Comparison of ENCODE assay signal across 9 mouse cellular contexts in genomic region chr19:4854552-4855469, GRCm38 (mm10). TPM values are rescaled to one million over a fixed set of nuclear protein-coding genes. Genes with fewer than 3 reads are reported as not detected.
A peak's percentile ranks its signal among the peaks of the same experiment; 100 is the strongest.
DNase-seq lines count a peak whose midpoint lies in the region; ATAC-seq and TF ChIP-seq lines count a peak whose summit lies in the region.
"Had no signal": no experiment of that assay in that cellular context is flagged by ENCODE, and none has a peak within 500 bp of the region (broad histone marks: within the 10 kb centered on the region; RNA-seq: fewer than 3 reads in every experiment).

Ctsf (plus strand) TSS chr19:4855130.

- H3K4me1 ChIP-seq in ES-E14 (ENCODE audit: control insufficient read depth in 2 of 2, insufficient read depth in 2 of 2, low read length in 2 of 2, poor library complexity in 1 of 2) = peaks cover 7% of the 10 kb centered on the region in 2 experiments
- H3K4me1 ChIP-seq in forebrain, embryonic 16.5 days (replicated peaks; ENCODE audit: control insufficient read depth, insufficient read depth, low read length) = peaks cover 8% of the 10 kb centered on the region
- peaks cover 54% of the 10 kb centered on the region for H3K4me1 ChIP-seq in liver, embryonic 13.5 days (replicated peaks)
- peaks cover 16% of the 10 kb centered on the region; the same call in 1 of the 2 replicates for H3K4me1 ChIP-seq in neural tube, embryonic 12.5 days
- H3K4me1 ChIP-seq in stomach, embryonic 16.5 days (ENCODE audit: control insufficient read depth, insufficient read depth, low read length) = peaks cover 9% of the 10 kb centered on the region; the same call in 1 of the 2 replicates

- peak within 1 kb of the TSS; percentile 100 for H3K4me2 ChIP-seq in forebrain, embryonic 16.5 days (ENCODE audit: low read length)
- peak within 1 kb of the TSS; percentile 90 for H3K4me2 ChIP-seq in liver, embryonic 13.5 days
- peak within 1 kb of the TSS; percentile 99 for H3K4me2 ChIP-seq in neural tube, embryonic 12.5 days (replicated peaks)
- peak within 1 kb of the TSS; percentile 91 for H3K4me2 ChIP-seq in stomach, embryonic 16.5 days (ENCODE audit: low read depth, low read length)

- H3K36me3 ChIP-seq in ES-E14 (ENCODE audit: control insufficient read depth, insufficient read depth, low read length, poor library complexity, severe bottlenecking) = no peaks in the 10 kb centered on the region
- no peaks in the 10 kb centered on the region for H3K36me3 ChIP-seq in forebrain, embryonic 16.5 days (ENCODE audit: control insufficient read depth, insufficient read depth)
- no peaks in the 10 kb centered on the region for H3K36me3 ChIP-seq in liver, embryonic 13.5 days
- no peaks in the 10 kb centered on the region for H3K36me3 ChIP-seq in neural tube, embryonic 12.5 days
- H3K36me3 ChIP-seq in stomach, embryonic 16.5 days (ENCODE audit: control insufficient read depth, insufficient read depth, low read length) = no peaks in the 10 kb centered on the region
- H3K36me3 ChIP-seq: G1E had no signal

- WGBS in forebrain, embryonic 16.5 days = 4% methylated on average over 44 of the region's 45 CpGs
- 4% methylated on average over 45 of the region's 45 CpGs for WGBS in liver, embryonic 13.5 days (ENCODE audit: insufficient replicate concordance)
- WGBS in neural tube, embryonic 12.5 days = 4% methylated on average over 45 of the region's 45 CpGs
- WGBS in stomach, embryonic 16.5 days = 2% methylated on average over 45 of the region's 45 CpGs

- peak; percentile 88 for ATAC-seq in forebrain, embryonic 16.5 days
- ATAC-seq in liver, embryonic 13.5 days (ENCODE audit: low read depth) = peak; percentile 9; the same call in 1 of the 2 replicates
- ATAC-seq in neural tube, embryonic 12.5 days (ENCODE audit: low FRiP score, low read depth) = peak; percentile 79
- peak; percentile 91 for ATAC-seq in stomach, embryonic 16.5 days (ENCODE audit: insufficient read depth, low FRiP score)

- H3K4me3 ChIP-seq in ES-E14 (ENCODE audit: insufficient read depth in 1 of 2, low read depth in 1 of 2, low read length in 2 of 2, poor library complexity in 1 of 2, severe bottlenecking in 1 of 2) = peak within 1 kb of the TSS; percentile 67 to 73
- peak within 1 kb of the TSS; percentile 74 for H3K4me3 ChIP-seq in forebrain, embryonic 16.5 days (replicated peaks; ENCODE audit: low read length)
- peak within 1 kb of the TSS; percentile 66 for H3K4me3 ChIP-seq in liver, embryonic 13.5 days (replicated peaks)
- peak within 1 kb of the TSS; percentile 52 for H3K4me3 ChIP-seq in neural tube, embryonic 12.5 days
- peak within 1 kb of the TSS; percentile 56 for H3K4me3 ChIP-seq in stomach, embryonic 16.5 days (replicated peaks; ENCODE audit: low read length)

- intact Hi-C loops in heart, postnatal 10 days (cut with DNase I) = no loop called here

- no peak for DNase-seq in ES-E14 (ENCODE audit: low read depth, low spot score)
- DNase-seq in cerebellum, adult 8-10 months = peak; percentile 90
- peak; percentile 90 to 93 for DNase-seq in heart, postnatal 10 days
- DNase-seq in kidney, postnatal 4 days = peak; percentile 85 to 91
- peak; percentile 43 for DNase-seq in liver, embryonic 13.5 days

- H3K9ac ChIP-seq in ES-E14 (ENCODE audit: insufficient read depth, low read depth, low read length, poor library complexity, severe bottlenecking) = peak within 1 kb of the TSS; percentile 64
- peak within 1 kb of the TSS; percentile 78 for H3K9ac ChIP-seq in forebrain, embryonic 16.5 days (replicated peaks; ENCODE audit: low read depth, low read length)
- H3K9ac ChIP-seq in liver, embryonic 13.5 days = peak within 1 kb of the TSS; percentile 78
- peak within 1 kb of the TSS; percentile 74 for H3K9ac ChIP-seq in neural tube, embryonic 12.5 days
- H3K9ac ChIP-seq in stomach, embryonic 16.5 days (ENCODE audit: low read length) = peak within 1 kb of the TSS; percentile 73

- no peaks in the 10 kb centered on the region for H3K27me3 ChIP-seq in forebrain, embryonic 16.5 days (replicated peaks; ENCODE audit: control insufficient read depth, insufficient read depth, low read length)
- H3K27me3 ChIP-seq in liver, embryonic 13.5 days = peaks cover 69% of the 10 kb centered on the region
- 0 out of 2 replicates have a peak, but pooled peaks cover 3% of the 10 kb centered on the region for H3K27me3 ChIP-seq in neural tube, embryonic 12.5 days (replicated peaks)
- H3K27me3 ChIP-seq in stomach, embryonic 16.5 days (ENCODE audit: control insufficient read depth, insufficient read depth, low read length) = no peaks in the 10 kb centered on the region; the same call in 1 of the 2 replicates

- in situ Hi-C loops in ES-E14 (cut with MboI; ENCODE audit: low sequenced_read_pairs in 2 of 2, unreplicated experiment in 2 of 2) = no loop called here

- no peaks in the 10 kb centered on the region for H3K9me3 ChIP-seq in ES-E14 (ENCODE audit: control insufficient read depth, insufficient read depth, low read depth, low read length)
- no peaks in the 10 kb centered on the region for H3K9me3 ChIP-seq in forebrain, embryonic 16.5 days (ENCODE audit: control insufficient read depth, low read length)
- H3K9me3 ChIP-seq in liver, embryonic 13.5 days (replicated peaks) = no peaks in the 10 kb centered on the region
- no peaks in the 10 kb centered on the region for H3K9me3 ChIP-seq in neural tube, embryonic 12.5 days
- H3K9me3 ChIP-seq in stomach, embryonic 16.5 days (replicated peaks; ENCODE audit: control insufficient read depth, low read length) = no peaks in the 10 kb centered on the region
- H3K9me3 ChIP-seq: G1E had no signal

- no peak within 1 kb of the TSS for H3K27ac ChIP-seq in ES-E14 (ENCODE audit: insufficient read depth, low read depth, low read length, poor library complexity, severe bottlenecking)
- no peak within 1 kb of the TSS for H3K27ac ChIP-seq in forebrain, embryonic 16.5 days (ENCODE audit: low read length)
- H3K27ac ChIP-seq in liver, embryonic 13.5 days = peak within 1 kb of the TSS; percentile 59
- H3K27ac ChIP-seq in neural tube, embryonic 12.5 days = peak within 1 kb of the TSS; percentile 53; the same call in 1 of the 2 replicates
- H3K27ac ChIP-seq in stomach, embryonic 16.5 days (ENCODE audit: low read length) = no peak within 1 kb of the TSS

TF ChIP-seq in ES-E14, 5 proteins besides CTCF, POLR2A, EP300 and RAD21:
- no peak for TF ChIP-seq ZNF384 (IDR thresholded peaks at IDR 0.05; ENCODE audit: low read depth, low read length)
- no peak for TF ChIP-seq HCFC1 (IDR thresholded peaks at IDR 0.05; ENCODE audit: borderline replicate concordance, insufficient read depth, low read length)
- TF ChIP-seq MAFK (IDR thresholded peaks at IDR 0.05; ENCODE audit: insufficient read depth, low read depth, low read length) = no peak
- no peak for TF ChIP-seq ZC3H11A (IDR thresholded peaks at IDR 0.05; ENCODE audit: borderline replicate concordance, low read depth, low read length)
- TF ChIP-seq CHD2 (IDR thresholded peaks at IDR 0.05; ENCODE audit: low read depth, low read length) = no peak

RNA-seq across cellular contexts. Expression of gene Ctsf, which starts in this region (rescaled TPM):
- 59.2 and 98.6 TPM in 2 replicates for total RNA-seq in ES-E14 (2012; rRNA removed)
- 59.2 and 73.6 TPM in 2 replicates for polyA plus RNA-seq in forebrain, embryonic 16.5 days (2015; fragmentation: Nextera tagmentation; extraction: Ambion mirVana)
- 10 to 100 TPM; 54.7 to 56.0 TPM for total RNA-seq in heart, postnatal 10 days (2021)
- polyA plus RNA-seq in liver, embryonic 13.5 days (2015; fragmentation: Nextera tagmentation; extraction: Ambion mirVana) = 23.6 and 25.3 TPM in 2 replicates
- polyA plus RNA-seq in neural tube, embryonic 12.5 days (2016; fragmentation: Nextera tagmentation; extraction: Ambion mirVana) = 59.0 and 61.8 TPM in 2 replicates
- polyA plus RNA-seq in stomach, embryonic 16.5 days (2015; fragmentation: Nextera tagmentation; extraction: Ambion mirVana) = 28.4 and 34.1 TPM in 2 replicates

Comparison
In these comparisons a context has a peak if more than half of its experiments do, and no peak if none do; other contexts are left out.
1. H3K27ac ChIP-seq: peak in liver, embryonic 13.5 days (single experiment) and neural tube, embryonic 12.5 days (single experiment); none in ES-E14 (single experiment), forebrain, embryonic 16.5 days (single experiment) and stomach, embryonic 16.5 days (single experiment).
2. ATAC-seq: peak in every context shown above with its lines; median percentile 91 in stomach, embryonic 16.5 days; 88 in forebrain, embryonic 16.5 days; 79 in neural tube, embryonic 12.5 days; 9 in liver, embryonic 13.5 days.
3. Peak in every context shown above with its lines, with median percentiles within 50 percentile points of each other: H3K4me3 ChIP-seq, H3K9ac ChIP-seq and H3K4me2 ChIP-seq.